Mouse (Mus musculus): ENCODE results near the gene Sufu.

GRCm38 (mm10) chr19:46482896-46483516 is 86.3 kb downstream of the Sufu start:
- TF ChIP-seq SIN3A (IDR thresholded peaks at IDR 0.05; ENCODE audit: low read length), result no peak
- TF ChIP-seq RCOR1 (IDR thresholded peaks at IDR 0.05; ENCODE audit: low read depth, low read length), result no peak
- TF ChIP-seq CHD2 (IDR thresholded peaks at IDR 0.05; ENCODE audit: low read length), result no peak
- TF ChIP-seq MAX (IDR thresholded peaks at IDR 0.05; ENCODE audit: low read length), result no peak
